Mouse (Mus musculus) thymus, postnatal 0 days (tissue): ENCODE results near the gene Olfr1113. TPM values are rescaled to one million over a fixed set of nuclear protein-coding genes. Genes with fewer than 3 reads are reported as not detected.
"Not testable (repeated sequence)": the region's sequence is repeated elsewhere in the genome, so short reads cannot be mapped to it uniquely, and the experiment has no call there.

Experiments
- DNase-seq: peaks from one replicate; pipeline ENCODE4 v3.0.0-alpha.2; 2015; ENCODE audit warnings: low spot score
- microRNA-seq: library from miRNA; unstranded; fragments of <30 nt; microRNA quantifications from one replicate; pipeline ENCODE4, GENCODE M21; 2016; ENCODE audit warnings: borderline number of aligned reads
- polyA plus RNA-seq: library from polyadenylated mRNA; unstranded; fragments of >200 nt; fragmentation: Nextera tagmentation; extraction: Ambion mirVana; gene quantifications from 2 replicates; pipeline ENCODE4 v1.2.1, GENCODE M21; 2015

Olfr1113 gene
- polyA plus RNA-seq: not detected in 2 replicates

DNA sequence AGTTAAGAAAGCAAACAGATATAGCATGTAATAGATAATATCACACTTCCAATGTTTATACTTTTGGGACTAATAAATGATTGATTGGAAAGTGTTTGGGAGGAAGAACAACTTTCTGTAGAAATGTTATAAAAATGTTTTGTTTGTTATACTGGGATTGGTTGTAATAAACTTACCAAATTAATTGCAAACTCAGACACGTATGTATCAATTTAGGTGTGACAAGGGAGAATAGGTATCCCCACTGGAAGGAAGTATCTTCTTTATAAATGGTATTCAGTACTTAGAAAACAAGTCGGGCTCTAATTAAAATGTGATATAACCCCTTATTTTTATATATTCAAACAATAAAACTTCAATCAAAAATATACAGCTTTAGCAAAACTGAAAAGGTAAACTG, at the start of gene Olfr1113:
TSS of gene Olfr1113 (plus strand) at position 301 of the 400 bp plus-strand sequence.
- no peak for DNase-seq

DNA sequence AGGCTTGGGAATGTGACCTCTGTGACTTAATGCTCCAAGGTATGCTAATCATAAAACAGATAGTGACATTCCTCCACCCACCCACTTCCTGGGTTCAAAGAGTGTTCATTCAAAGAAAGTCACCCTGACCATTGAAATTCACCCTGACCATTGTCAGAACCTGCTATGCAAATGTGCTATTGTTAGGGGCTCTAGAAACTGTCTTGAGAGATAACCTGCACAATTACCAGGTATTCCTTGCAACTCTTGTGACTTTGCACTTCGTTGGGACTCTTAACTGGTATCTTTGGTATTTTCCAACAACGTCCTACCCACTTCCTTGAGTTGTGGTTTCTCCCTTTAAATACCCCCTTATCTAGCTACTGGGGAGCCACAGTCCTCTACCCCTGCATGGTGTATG, 41.0 kb upstream of the Olfr1113 start:
- not testable (repeated sequence) for DNase-seq

GRCm38 (mm10) chr2:87187498-87187897, 21.3 kb upstream of the Olfr1113 start, which contains the start of gene Olfr1112:
Gene Olfr1112, plus strand, starts transcription at chr2:87187798.
- no peak for DNase-seq

DNA sequence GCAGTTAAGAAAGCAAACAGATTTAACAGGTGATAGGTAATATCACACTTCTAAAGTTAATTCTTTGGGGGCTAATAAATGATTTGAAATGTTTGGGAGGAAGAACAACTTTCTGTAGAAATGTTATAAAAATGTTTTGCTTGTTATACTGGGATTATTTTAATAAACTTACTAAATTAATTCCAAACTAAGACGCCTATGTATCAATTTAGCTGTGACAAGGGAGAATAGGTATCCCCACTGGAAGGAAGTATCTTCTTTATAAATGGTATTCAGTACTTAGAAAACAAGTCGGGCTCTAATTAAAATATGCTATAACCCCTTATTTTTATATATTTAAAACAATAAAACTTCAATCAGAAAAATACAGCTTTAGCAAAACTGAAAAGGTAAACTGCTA, 38.9 kb downstream of the Olfr1113 start, which contains the start of gene Olfr1115:
TSS of gene Olfr1115 (plus strand) at position 301 of the 400 bp plus-strand sequence.
- no peak for DNase-seq

Small RNAs within 50 kb of the gene (microRNA-seq; reads per million reads assigned to microRNA genes)
- gene Gm27438: not detected

Other genes starting within 250 kb of the Olfr1113 start
- gene Olfr1099, start 248.3 kb upstream of the Olfr1113 start, polyA plus RNA-seq: not detected in 2 replicates
- not detected in 2 replicates for gene Olfr1100, start 229.0 kb upstream of the Olfr1113 start, polyA plus RNA-seq
- not detected in 2 replicates for gene Olfr1101, start 217.7 kb upstream of the Olfr1113 start, polyA plus RNA-seq
- not detected in 2 replicates for gene Olfr1102, start 210.6 kb upstream of the Olfr1113 start, polyA plus RNA-seq
- not detected in 2 replicates for gene Olfr1104, start 181.9 kb upstream of the Olfr1113 start, polyA plus RNA-seq
- gene Olfr1105, start 172.4 kb upstream of the Olfr1113 start, polyA plus RNA-seq: not detected in 2 replicates
- not detected in 2 replicates for gene Olfr1106, start 156.7 kb upstream of the Olfr1113 start, polyA plus RNA-seq
- not detected in 2 replicates for gene Olfr1107, start 133.2 kb upstream of the Olfr1113 start, polyA plus RNA-seq
- gene Olfr1109, start 113.0 kb upstream of the Olfr1113 start, polyA plus RNA-seq: not detected in 2 replicates
- not detected in 2 replicates for gene Olfr259, start 94.4 kb upstream of the Olfr1113 start, polyA plus RNA-seq
- gene Olfr1110, start 68.7 kb upstream of the Olfr1113 start, polyA plus RNA-seq: not detected in 2 replicates
- gene Olfr1111, start 56.3 kb upstream of the Olfr1113 start, polyA plus RNA-seq: not detected in 2 replicates
- gene Olfr1112, start 21.2 kb upstream of the Olfr1113 start, polyA plus RNA-seq: not detected in 2 replicates
- gene Olfr1115, start 39.0 kb downstream of the Olfr1113 start, polyA plus RNA-seq: not detected in 2 replicates
- not detected in 2 replicates for gene Olfr1116, start 58.6 kb downstream of the Olfr1113 start, polyA plus RNA-seq
- not detected in 2 replicates for gene Olfr1118, start 98.6 kb downstream of the Olfr1113 start, polyA plus RNA-seq
- not detected in 2 replicates for gene Olfr1120, start 145.8 kb downstream of the Olfr1113 start, polyA plus RNA-seq
- gene Olfr1121, start 160.9 kb downstream of the Olfr1113 start, polyA plus RNA-seq: not detected in 2 replicates
- not detected in 2 replicates for gene Olfr1122, start 176.9 kb downstream of the Olfr1113 start, polyA plus RNA-seq
- not detected in 2 replicates for gene Olfr1123, start 207.7 kb downstream of the Olfr1113 start, polyA plus RNA-seq
- gene Olfr1124, start 221.3 kb downstream of the Olfr1113 start, polyA plus RNA-seq: 0.09 TPM in 1 of 2 replicates, not detected in the other
- not detected in 2 replicates for gene Olfr1126, start 245.0 kb downstream of the Olfr1113 start, polyA plus RNA-seq